Mouse (Mus musculus) midbrain, postnatal 0 days (tissue): ENCODE results near the gene Efcab5. TPM values are rescaled to one million over a fixed set of nuclear protein-coding genes. Genes with fewer than 3 reads are reported as not detected.
A peak's percentile ranks its signal among the peaks of the same experiment; 100 is the strongest.

Experiments used
- ATAC-seq: fragments of 200-750 bp; cut with Nextera tagmentation; 2 replicates; pipeline ENCODE4 v1.8.0; 2017; ENCODE audit warnings: moderate number of reproducible peaks, mild to moderate bottlenecking, moderate TSS enrichment, moderate library complexity; ENCODE audit not compliant: low FRiP score
- DNase-seq: peaks from one replicate; pipeline ENCODE4 v3.0.0-alpha.2; 2015; ENCODE audit warnings: low spot score
- H3K27ac ChIP-seq: fragments of 300-500 bp; sonication (generic); 2 replicates; pipeline ENCODE4 v1.5.1; 2014; ENCODE audit warnings: low read depth, mild to moderate bottlenecking, low read length, mixed read lengths
- H3K27me3 ChIP-seq: fragments of 300-500 bp; sonication (generic); 2 replicates; pipeline ENCODE4 v1.6.1; 2014; ENCODE audit warnings: low read length, control low read depth, mixed read lengths; ENCODE audit not compliant: insufficient read depth
- H3K36me3 ChIP-seq: fragments of 300-500 bp; sonication (generic); 2 replicates; pipeline ENCODE4 v1.6.1; 2014; ENCODE audit warnings: low read length, control low read depth, mixed read lengths; ENCODE audit not compliant: insufficient read depth
- H3K4me1 ChIP-seq: fragments of 300-500 bp; sonication (generic); 2 replicates; pipeline ENCODE4 v1.6.1; 2014; ENCODE audit warnings: mild to moderate bottlenecking, control low read depth, antibody characterized with exemption, low read length, mixed read lengths; ENCODE audit not compliant: insufficient read depth
- H3K4me2 ChIP-seq: fragments of 300-500 bp; sonication (generic); 2 replicates; pipeline ENCODE4 v1.6.1; 2014; ENCODE audit warnings: low read depth, mild to moderate bottlenecking, low read length, mixed read lengths; ENCODE audit not compliant: poor library complexity, severe bottlenecking
- H3K4me3 ChIP-seq: fragments of 300-500 bp; sonication (generic); 2 replicates; pipeline ENCODE4 v1.5.1; 2014; ENCODE audit warnings: low read depth, mild to moderate bottlenecking, low read length, moderate library complexity
- H3K9ac ChIP-seq: fragments of 300-500 bp; sonication (generic); replicated peaks from 2 replicates; pipeline ENCODE4 v1.6.1; 2014; ENCODE audit warnings: mild to moderate bottlenecking, low read length, moderate library complexity, mixed read lengths; ENCODE audit not compliant: poor library complexity, severe bottlenecking
- H3K9me3 ChIP-seq: fragments of 300-500 bp; sonication (generic); 2 replicates; pipeline ENCODE4 v1.6.1; 2016; ENCODE audit warnings: low read length, control low read depth
- CTCF ChIP-seq: IDR thresholded peaks from 2 replicates; pipeline ENCODE4 v1.5.1; 2016; ENCODE audit warnings: antibody characterized with exemption, mild to moderate bottlenecking
- WGBS: fragments of 180-500 bp; shearing (Covaris S2); extraction: QIAGEN DNeasy Blood & Tissue Kit; methylation state at CpG from one replicate; pipeline ENCODE4 v1.1.7; 2014; 5-methylcytosine and 5-hydroxymethylcytosine counted together
- microRNA counts: library from miRNA; unstranded; fragments of <30 nt; microRNA quantifications from one replicate; lab custom pipeline; 2015
- microRNA-seq: library from miRNA; unstranded; fragments of <30 nt; microRNA quantifications from one replicate; pipeline ENCODE4, GENCODE M21; 2016; ENCODE audit warnings: borderline number of aligned reads
- polyA plus RNA-seq: library from polyadenylated mRNA; unstranded; fragments of >200 nt; fragmentation: Nextera tagmentation; extraction: Ambion mirVana; gene quantifications from 2 replicates; pipeline ENCODE4 v1.2.1, GENCODE M21; 2015
- total RNA-seq: library from RNA; depleted of rRNA; stranded (reverse); fragments of >200 nt; gene quantifications from 2 replicates; pipeline ENCODE4 v1.2.3, GENCODE M21; 2014; rRNA removed

The Efcab5 gene
- total and polyA plus RNA-seq, 2 experiments from 2014 or later: 0.44 to 0.51 TPM

- Histone ChIP-seq H3K4me2 (no peak overlapping the region), H3K36me3 (peaks cover 12% of the 10 kb centered on the region), H3K9ac (no peak overlapping the region), H3K27me3 (no peaks in the 10 kb centered on the region), H3K4me1 (no peaks in the 10 kb centered on the region), H3K9me3 (no peaks in the 10 kb centered on the region), H3K4me3 (no peak overlapping the region), H3K27ac (no peak overlapping the region)
- no peak for TF ChIP-seq CTCF
- no peak for DNase-seq
- ATAC-seq: no peak
- 70% methylated on average over 2 of the region's 2 CpGs for WGBS
Observed at GRCm38 (mm10) chr11:77042816-77043215, 146.0 kb downstream of the Efcab5 start.

GRCm38 (mm10) chr11:77041891-77042290 lies 146.9 kb downstream of the Efcab5 start:
- 78% methylated on average over 4 of the region's 4 CpGs for whole genome bisulfite sequencing
- DNase-seq (no peak), ATAC-seq (no peak)
- Histone ChIP-seq H3K27me3 (no peaks in the 10 kb centered on the region), H3K9me3 (no peaks in the 10 kb centered on the region), H3K4me3 (no peak overlapping the region), H3K27ac (no peak overlapping the region), H3K4me2 (no peak overlapping the region), H3K9ac (no peak overlapping the region), H3K4me1 (no peaks in the 10 kb centered on the region), H3K36me3 (peaks cover 10% of the 10 kb centered on the region)
- no peak for TF ChIP-seq CTCF

MicroRNA genes within 50 kb of the gene (microRNA counts, 519-probe panel; counts per million panel counts)
- microRNA mmu-miR-423-3p (lab: Ali Mortazavi, UCI) (2,672 counts per million, percentile 68 among the panel's probes with 10 or more counts), microRNA mmu-miR-423-5p (lab: Ali Mortazavi, UCI) (1,396 counts per million, percentile 61 among the panel's probes with 10 or more counts)

Small RNA genes lying within 50 kb of the gene (microRNA-seq; reads per million reads assigned to microRNA genes)
- gene Mir423: 1,810 reads per million, percentile 79 among the genes with 10 or more reads in this experiment

Other genes with a start within 250 kb of the Efcab5 start
- 27.6 and 36.0 TPM in 2 replicates for gene Slc6a4, start 190.4 kb downstream of the Efcab5 start, total RNA-seq
- gene Slc6a4, start 190.4 kb downstream of the Efcab5 start, polyA plus RNA-seq: 9.9 and 10.9 TPM in 2 replicates
- gene Nsrp1, start 110.5 kb downstream of the Efcab5 start, total RNA-seq: 2.5 and 3.5 TPM in 2 replicates
- gene Nsrp1, start 110.5 kb downstream of the Efcab5 start, polyA plus RNA-seq: 53.1 and 55.0 TPM in 2 replicates
- gene Ssh2, start 27.3 kb upstream of the Efcab5 start, total RNA-seq: 43.2 and 49.1 TPM in 2 replicates
- 12.1 and 14.5 TPM in 2 replicates for gene Ssh2, start 27.3 kb upstream of the Efcab5 start, polyA plus RNA-seq